Mouse (Mus musculus) lung, postnatal 0 days (tissue): ENCODE measurements around the gene Thop1.
"Not testable (repeated sequence)": the region's sequence is repeated elsewhere in the genome, so short reads cannot be mapped to it uniquely, and the experiment has no call there.

Experiments
- CTCF ChIP-seq: IDR thresholded peaks from 2 replicates; pipeline ENCODE4 v1.5.1; 2016; ENCODE audit warnings: antibody characterized with exemption, mild to moderate bottlenecking
- EP300 ChIP-seq: IDR thresholded peaks from 2 replicates; pipeline ENCODE4 v1.6.1; 2016; ENCODE audit warnings: antibody characterized with exemption, mild to moderate bottlenecking, control low read depth

DNA sequence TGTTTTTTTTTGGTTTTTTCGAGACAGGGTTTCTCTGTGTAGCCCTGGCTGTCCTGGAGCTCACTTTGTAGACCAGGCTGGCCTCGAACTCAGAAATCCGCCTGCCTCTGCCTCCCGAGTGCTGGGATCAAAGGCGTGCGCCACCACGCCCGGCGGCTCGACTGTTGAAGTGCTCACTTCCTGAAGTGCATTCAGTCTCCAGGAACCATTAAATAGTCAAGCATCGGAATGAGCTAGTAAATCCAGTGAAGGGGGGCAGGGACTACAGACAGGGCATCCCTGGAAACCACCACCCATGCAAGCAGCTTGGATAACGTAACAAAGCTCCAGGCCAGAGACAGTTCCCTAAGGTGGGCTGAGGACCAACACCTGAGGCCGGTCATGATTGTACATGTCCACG lies 24.6 kb upstream of the Thop1 start:
- not testable (repeated sequence) for TF ChIP-seq CTCF, EP300
